Mouse (Mus musculus): ENCODE results near the gene 4930412O13Rik. TPM values are rescaled to one million over a fixed set of nuclear protein-coding genes. Genes with fewer than 3 reads are reported as not detected.

Gene 4930412O13Rik
- polyA plus RNA-seq (2015; fragmentation: Nextera tagmentation; extraction: Ambion mirVana) = 3.3 and 5.0 TPM in 2 replicates

- Histone ChIP-seq H3K4me3 (replicated peaks; ENCODE audit: low read depth, low read length) (peak within 1 kb of the TSS; percentile 57), H3K27me3 (ENCODE audit: insufficient read depth, low read length) (peaks cover 37% of the 10 kb centered on the region; the same call in 1 of the 2 replicates), H3K4me2 (ENCODE audit: low read length) (peak within 1 kb of the TSS; percentile 91), H3K9me3 (replicated peaks; ENCODE audit: low read length) (no peaks in the 10 kb centered on the region), H3K36me3 (ENCODE audit: insufficient read depth, low read length) (no peaks in the 10 kb centered on the region), H3K4me1 (replicated peaks; ENCODE audit: insufficient read depth, low read length) (peaks cover 4% of the 10 kb centered on the region; the same call in 1 of the 2 replicates), H3K27ac (peak within 1 kb of the TSS; percentile 81), H3K9ac (ENCODE audit: low read depth, low read length) (peak within 1 kb of the TSS; percentile 64)
- ATAC-seq (replicated peaks; ENCODE audit: low FRiP score, low read depth) (no peak), DNase-seq (ENCODE audit: low spot score) (no peak)
- TF ChIP-seq CTCF (IDR thresholded peaks at IDR 0.05; ENCODE audit: low read depth) = no peak
- under 1% methylated on average over 34 of the region's 35 CpGs for WGBS
These were observed at the start of gene 4930412O13Rik for GRCm38 (mm10) chr2:9881051-9881591. Gene 4930412O13Rik, plus strand, starts transcription at chr2:9881252.

GRCm38 (mm10) chr2:9833712-9834111, 47.3 kb upstream of the 4930412O13Rik start:
- Histone ChIP-seq H3K9me3 (replicated peaks; ENCODE audit: low read length) (no peaks in the 10 kb centered on the region), H3K4me1 (replicated peaks; ENCODE audit: insufficient read depth, low read length) (no peaks in the 10 kb centered on the region), H3K4me2 (ENCODE audit: low read length) (no peak overlapping the region), H3K27ac (no peak overlapping the region), H3K36me3 (ENCODE audit: insufficient read depth, low read length) (no peaks in the 10 kb centered on the region), H3K9ac (ENCODE audit: low read depth, low read length) (no peak overlapping the region), H3K4me3 (replicated peaks; ENCODE audit: low read depth, low read length) (no peak overlapping the region), H3K27me3 (ENCODE audit: insufficient read depth, low read length) (no peaks in the 10 kb centered on the region)
- DNase-seq (ENCODE audit: low spot score) (peak; percentile 45), ATAC-seq (replicated peaks; ENCODE audit: low FRiP score, low read depth) (peak; percentile 72; the same call in 1 of the 2 replicates)
- TF ChIP-seq CTCF (IDR thresholded peaks at IDR 0.05; ENCODE audit: low read depth) = no peak
- 32% methylated on average over 7 of the region's 7 CpGs for WGBS

- no peak overlapping the region for H3K9ac ChIP-seq (ENCODE audit: low read depth, low read length)
- TF ChIP-seq CTCF (IDR thresholded peaks at IDR 0.05; ENCODE audit: low read depth) = no peak
- 55% methylated on average over 7 of the region's 7 CpGs for WGBS
These were observed 45.9 kb upstream of the 4930412O13Rik start for GRCm38 (mm10) chr2:9835195-9835594.

GRCm38 (mm10) chr2:9852851-9853576, 28.0 kb upstream of the 4930412O13Rik start:
- 35% methylated on average over 13 of the region's 13 CpGs for WGBS
- DNase-seq (ENCODE audit: low spot score) = no peak
- no peaks in the 10 kb centered on the region for H3K9me3 ChIP-seq (replicated peaks; ENCODE audit: low read length)
- H3K4me1 ChIP-seq (replicated peaks; ENCODE audit: insufficient read depth, low read length) = no peaks in the 10 kb centered on the region
- no peak overlapping the region for H3K4me2 ChIP-seq (ENCODE audit: low read length)
- H3K9ac ChIP-seq (ENCODE audit: low read depth, low read length) = no peak overlapping the region
- no peak for ATAC-seq (replicated peaks; ENCODE audit: low FRiP score, low read depth)
- TF ChIP-seq CTCF (IDR thresholded peaks at IDR 0.05; ENCODE audit: low read depth) = no peak
- no peaks in the 10 kb centered on the region for H3K27me3 ChIP-seq (ENCODE audit: insufficient read depth, low read length)
- no peaks in the 10 kb centered on the region for H3K36me3 ChIP-seq (ENCODE audit: insufficient read depth, low read length)
- no peak overlapping the region for H3K27ac ChIP-seq
- no peak overlapping the region for H3K4me3 ChIP-seq (replicated peaks; ENCODE audit: low read depth, low read length)

More at GRCm38 (mm10) chr2:9835195-9835594, 45.9 kb upstream of the 4930412O13Rik start:
- DNase-seq (ENCODE audit: low spot score) (no peak), ATAC-seq (replicated peaks; ENCODE audit: low FRiP score, low read depth) (no peak)
- H3K4me3 ChIP-seq (replicated peaks; ENCODE audit: low read depth, low read length) = no peak overlapping the region
- H3K9me3 ChIP-seq (replicated peaks; ENCODE audit: low read length) = no peaks in the 10 kb centered on the region
- no peaks in the 10 kb centered on the region for H3K36me3 ChIP-seq (ENCODE audit: insufficient read depth, low read length)
- no peaks in the 10 kb centered on the region for H3K27me3 ChIP-seq (ENCODE audit: insufficient read depth, low read length)
- no peak overlapping the region for H3K27ac ChIP-seq
- no peaks in the 10 kb centered on the region for H3K4me1 ChIP-seq (replicated peaks; ENCODE audit: insufficient read depth, low read length)
- H3K4me2 ChIP-seq (ENCODE audit: low read length) = no peak overlapping the region

- WGBS = 53% methylated on average over 4 of the region's 4 CpGs
These were observed 25.2 kb upstream of the 4930412O13Rik start for GRCm38 (mm10) chr2:9855861-9856260.

GRCm38 (mm10) chr2:9860698-9861097, 20.4 kb upstream of the 4930412O13Rik start:
- Histone ChIP-seq H3K27ac (no peak overlapping the region), H3K4me1 (replicated peaks; ENCODE audit: insufficient read depth, low read length) (no peaks in the 10 kb centered on the region), H3K36me3 (ENCODE audit: insufficient read depth, low read length) (no peaks in the 10 kb centered on the region), H3K4me2 (ENCODE audit: low read length) (no peak overlapping the region), H3K27me3 (ENCODE audit: insufficient read depth, low read length) (no peaks in the 10 kb centered on the region), H3K9me3 (replicated peaks; ENCODE audit: low read length) (no peaks in the 10 kb centered on the region), H3K4me3 (replicated peaks; ENCODE audit: low read depth, low read length) (no peak overlapping the region), H3K9ac (ENCODE audit: low read depth, low read length) (no peak overlapping the region)
- DNase-seq (ENCODE audit: low spot score) = no peak
- ATAC-seq (replicated peaks; ENCODE audit: low FRiP score, low read depth) = no peak
- TF ChIP-seq CTCF (IDR thresholded peaks at IDR 0.05; ENCODE audit: low read depth) = no peak
- WGBS = 59% methylated on average over 5 of the region's 5 CpGs

More at GRCm38 (mm10) chr2:9855861-9856260, 25.2 kb upstream of the 4930412O13Rik start:
- Histone ChIP-seq H3K4me3 (replicated peaks; ENCODE audit: low read depth, low read length) (no peak overlapping the region), H3K9ac (ENCODE audit: low read depth, low read length) (no peak overlapping the region), H3K4me2 (ENCODE audit: low read length) (no peak overlapping the region), H3K27ac (no peak overlapping the region), H3K4me1 (replicated peaks; ENCODE audit: insufficient read depth, low read length) (no peaks in the 10 kb centered on the region), H3K36me3 (ENCODE audit: insufficient read depth, low read length) (no peaks in the 10 kb centered on the region), H3K27me3 (ENCODE audit: insufficient read depth, low read length) (no peaks in the 10 kb centered on the region), H3K9me3 (replicated peaks; ENCODE audit: low read length) (no peaks in the 10 kb centered on the region)
- DNase-seq (ENCODE audit: low spot score) (no peak), ATAC-seq (replicated peaks; ENCODE audit: low FRiP score, low read depth) (no peak)
- TF ChIP-seq CTCF (IDR thresholded peaks at IDR 0.05; ENCODE audit: low read depth) = no peak
